Mouse (Mus musculus): ENCODE measurements around the gene Jag1.

GRCm38 (mm10) chr2:137092523-137093297, 23.7 kb downstream of the Jag1 start:
- TF ChIP-seq CTCF (conservative IDR thresholded peaks at IDR 0.05; ENCODE audit: insufficient read depth, insufficient read length, low read depth, low read length) (no peak), POLR2A (IDR thresholded peaks at IDR 0.05; ENCODE audit: low read depth, low read length) (no peak)

Data from kidney, adult 2 months (tissue).